Mouse (Mus musculus): ENCODE data around the gene Ptprz1. TPM values are rescaled to one million over a fixed set of nuclear protein-coding genes. Genes with fewer than 3 reads are reported as not detected.
"Not testable (repeated sequence)": the region's sequence is repeated elsewhere in the genome, so short reads cannot be mapped to it uniquely, and the experiment has no call there.

Ptprz1 gene
- total and polyA plus RNA-seq, 2 experiments from 2014 or later = 115 to 237 TPM

GRCm38 (mm10) chr6:23084587-23085421 lies 209.5 kb downstream of the Ptprz1 start:
- Histone ChIP-seq H3K9ac (no peak overlapping the region), H3K36me3 (ENCODE audit: insufficient read depth) (no peaks in the 10 kb centered on the region), H3K27ac (ENCODE audit: low read depth, low read length) (no peak overlapping the region), H3K4me1 (ENCODE audit: insufficient read depth) (no peaks in the 10 kb centered on the region), H3K27me3 (ENCODE audit: insufficient read depth, low read length) (no peaks in the 10 kb centered on the region), H3K4me2 (ENCODE audit: low read depth) (no peak overlapping the region), H3K9me3 (ENCODE audit: low read length) (no peaks in the 10 kb centered on the region), H3K4me3 (ENCODE audit: low read depth, low read length) (no peak overlapping the region)
- 92% methylated on average over 5 of the region's 5 CpGs for WGBS
- ATAC-seq (no peak), DNase-seq (no peak)
- no peak for TF ChIP-seq CTCF (IDR thresholded peaks at IDR 0.05; ENCODE audit: low read depth)

GRCm38 (mm10) chr6:23089292-23089691 lies 214.0 kb downstream of the Ptprz1 start:
- not testable (repeated sequence) for H3K4me2 ChIP-seq (ENCODE audit: low read depth); H3K9me3 ChIP-seq (ENCODE audit: low read length); H3K4me3 ChIP-seq (ENCODE audit: low read depth, low read length); H3K27me3 ChIP-seq (ENCODE audit: insufficient read depth, low read length); H3K27ac ChIP-seq (ENCODE audit: low read depth, low read length); H3K36me3 ChIP-seq (ENCODE audit: insufficient read depth); ATAC-seq; H3K4me1 ChIP-seq (ENCODE audit: insufficient read depth); H3K9ac ChIP-seq; DNase-seq
- 79% methylated on average over 4 of the region's 4 CpGs for WGBS

- WGBS = 91% methylated on average over 11 of the region's 11 CpGs
- H3K9ac ChIP-seq; H3K4me2 ChIP-seq (ENCODE audit: low read depth); H3K4me1 ChIP-seq (ENCODE audit: insufficient read depth); ATAC-seq; DNase-seq; H3K27ac ChIP-seq (ENCODE audit: low read depth, low read length); H3K9me3 ChIP-seq (ENCODE audit: low read length); H3K4me3 ChIP-seq (ENCODE audit: low read depth, low read length); H3K36me3 ChIP-seq (ENCODE audit: insufficient read depth); H3K27me3 ChIP-seq (ENCODE audit: insufficient read depth, low read length): not testable (repeated sequence)
These were observed 215.2 kb downstream of the Ptprz1 start for GRCm38 (mm10) chr6:23090346-23091055.

Data from forebrain, postnatal 0 days (tissue).